Mouse (Mus musculus) MEL (cell line): Measurements from ENCODE around the gene Znrf4. TPM values are rescaled to one million over a fixed set of nuclear protein-coding genes. Genes with fewer than 3 reads are reported as not detected.
A peak's percentile ranks its signal among the peaks of the same experiment; 100 is the strongest.

Experiments used
- DNase-seq: peaks from one replicate; pipeline ENCODE4 v3.0.0; 2011; ENCODE audit warnings: low read depth, low spot score
- H3K27ac ChIP-seq: 2 replicates; pipeline ENCODE4 v1.5.1; 2012; ENCODE audit warnings: low read depth, mild to moderate bottlenecking, control low read depth, low read length, moderate library complexity; ENCODE audit not compliant: control insufficient read depth
- H3K27me3 ChIP-seq, 2 experiments: fragments of 150-350 bp in 1 of 2; sonication (generic) in 1 of 2; 2 replicates each; pipeline ENCODE4 v1.6.1; 2012; ENCODE audit warnings: low read length in 2 of 2, mild to moderate bottlenecking in 2 of 2, improper control_type of control experiment in 1 of 2, moderate library complexity in 1 of 2; ENCODE audit not compliant: insufficient read depth in 2 of 2, control insufficient read depth in 1 of 2
- H3K36me3 ChIP-seq, 2 experiments: 2 replicates each; pipeline ENCODE4 v1.6.1; 2012 to 2014; ENCODE audit warnings: low read length in 2 of 2, improper control_type of control experiment in 1 of 2, inconsistent platforms in 1 of 2, mild to moderate bottlenecking in 1 of 2; ENCODE audit not compliant: insufficient read depth in 2 of 2, control insufficient read depth in 1 of 2
- H3K4me1 ChIP-seq, 2 experiments: fragments of 150-350 bp in 1 of 2; sonication (generic) in 1 of 2; 2 replicates each; pipeline ENCODE4 v1.6.1; 2012; ENCODE audit warnings: low read length in 2 of 2, improper control_type of control experiment in 1 of 2, mild to moderate bottlenecking in 1 of 2; ENCODE audit not compliant: insufficient read depth in 2 of 2, control insufficient read depth in 1 of 2
- H3K4me3 ChIP-seq, 2 experiments: fragments of 150-350 bp in 1 of 2; sonication (generic) in 1 of 2; 2 replicates each; pipeline ENCODE4 v1.5.1; 2012; ENCODE audit warnings: low read depth in 2 of 2, low read length in 2 of 2, mild to moderate bottlenecking in 2 of 2, moderate library complexity in 2 of 2, control low read depth in 1 of 2, improper control_type of control experiment in 1 of 2; ENCODE audit not compliant: control insufficient read depth in 1 of 2, insufficient read depth in 1 of 2
- H3K79me2 ChIP-seq: 2 replicates; pipeline ENCODE4 v1.6.1; 2012; ENCODE audit warnings: mild to moderate bottlenecking, low read length, moderate library complexity; ENCODE audit not compliant: control insufficient read depth, poor library complexity, insufficient read depth
- H3K9ac ChIP-seq: 2 replicates; pipeline ENCODE4 v1.6.1; 2012; ENCODE audit warnings: low read depth, mild to moderate bottlenecking, control low read depth, low read length, moderate library complexity; ENCODE audit not compliant: control insufficient read depth, poor library complexity, severe bottlenecking
- H3K9me3 ChIP-seq: fragments of 150-350 bp; sonication (generic); replicated peaks from 2 replicates; pipeline ENCODE4 v1.6.1; 2012; ENCODE audit warnings: mild to moderate bottlenecking, low read length, improper control_type of control experiment, moderate library complexity; ENCODE audit not compliant: insufficient read depth
- BHLHE40 ChIP-seq: IDR thresholded peaks from 2 replicates; pipeline ENCODE4 v1.6.1; 2012; ENCODE audit warnings: low read depth, mild to moderate bottlenecking, inconsistent platforms, low read length, improper control_type of control experiment, borderline replicate concordance
- CHD2 ChIP-seq: IDR thresholded peaks from 2 replicates; pipeline ENCODE4 v1.6.1; 2011; ENCODE audit warnings: low read length, improper control_type of control experiment
- CTCF ChIP-seq, 3 experiments: IDR thresholded peaks in 2 of 3; conservative IDR thresholded peaks in 1 of 3; 2 replicates each; pipeline ENCODE4 v1.5.1; 2011 to 2012; ENCODE audit warnings: low read length in 3 of 3, low read depth in 2 of 3, mild to moderate bottlenecking in 2 of 3, improper control_type of control experiment in 1 of 3, inconsistent platforms in 1 of 3, mixed read lengths in 1 of 3, moderate library complexity in 1 of 3; ENCODE audit not compliant: control insufficient read depth in 1 of 3, insufficient read depth in 1 of 3, poor library complexity in 1 of 3, severe bottlenecking in 1 of 3
- E2F4 ChIP-seq: IDR thresholded peaks from 2 replicates; pipeline ENCODE4 v1.6.1; 2011; ENCODE audit warnings: low read depth, low read length, improper control_type of control experiment, borderline replicate concordance
- ELF1 ChIP-seq: IDR thresholded peaks from 2 replicates; pipeline ENCODE4 v1.6.1; 2014; ENCODE audit warnings: low read depth, mild to moderate bottlenecking, inconsistent platforms, low read length, improper control_type of control experiment, moderate library complexity
- EP300 ChIP-seq, 2 experiments: IDR thresholded peaks; 2 replicates each; pipeline ENCODE4 v1.6.1; 2011; ENCODE audit warnings: improper control_type of control experiment in 2 of 2, low read length in 2 of 2, low read depth in 1 of 2, mild to moderate bottlenecking in 1 of 2
- ETS1 ChIP-seq: IDR thresholded peaks from 2 replicates; pipeline ENCODE4 v1.6.1; 2012; ENCODE audit warnings: low read depth, mild to moderate bottlenecking, inconsistent platforms, low read length, improper control_type of control experiment, moderate library complexity
- GABPA ChIP-seq: IDR thresholded peaks from 2 replicates; pipeline ENCODE4 v1.6.1; 2012; ENCODE audit warnings: low read depth, mild to moderate bottlenecking, inconsistent platforms, low read length, improper control_type of control experiment, moderate library complexity
- JUND ChIP-seq: IDR thresholded peaks from 2 replicates; pipeline ENCODE4 v1.6.1; 2011; ENCODE audit warnings: low read depth, mild to moderate bottlenecking, improper control_type of control experiment, low read length
- KAT2A ChIP-seq: conservative IDR thresholded peaks from 2 replicates; pipeline ENCODE4 v1.6.1; 2012; ENCODE audit warnings: low read depth, low read length, improper control_type of control experiment, inconsistent platforms
- MAFK ChIP-seq: IDR thresholded peaks from 2 replicates; pipeline ENCODE4 v1.6.1; 2011; ENCODE audit warnings: low read depth, mild to moderate bottlenecking, low read length, improper control_type of control experiment, borderline replicate concordance
- MAX ChIP-seq: IDR thresholded peaks from 2 replicates; pipeline ENCODE4 v1.6.1; 2011; ENCODE audit warnings: low read length, improper control_type of control experiment
- MAZ ChIP-seq: IDR thresholded peaks from 2 replicates; pipeline ENCODE4 v1.6.1; 2012; ENCODE audit warnings: low read depth, mild to moderate bottlenecking, inconsistent platforms, low read length, improper control_type of control experiment
- MYC ChIP-seq: IDR thresholded peaks from 2 replicates; pipeline ENCODE4 v1.6.1; 2011; ENCODE audit warnings: low read depth, mild to moderate bottlenecking, low read length, improper control_type of control experiment, moderate library complexity
- POLR2AphosphoS2 ChIP-seq: IDR thresholded peaks from 2 replicates; pipeline ENCODE4 v1.6.1; 2011; ENCODE audit warnings: low read length, improper control_type of control experiment
- POLR2AphosphoS5 ChIP-seq: IDR thresholded peaks from 2 replicates; pipeline ENCODE4 v1.6.1; 2012; ENCODE audit warnings: low read depth, borderline replicate concordance, mild to moderate bottlenecking, inconsistent platforms, low read length, moderate library complexity, mixed read lengths
- RAD21 ChIP-seq: IDR thresholded peaks from 2 replicates; pipeline ENCODE4 v1.6.1; 2011; ENCODE audit warnings: mild to moderate bottlenecking, low read depth, low read length, improper control_type of control experiment
- RCOR1 ChIP-seq: IDR thresholded peaks from 2 replicates; pipeline ENCODE4 v1.6.1; 2012; ENCODE audit warnings: low read depth, mild to moderate bottlenecking, inconsistent platforms, low read length, improper control_type of control experiment
- SIN3A ChIP-seq: IDR thresholded peaks from 2 replicates; pipeline ENCODE4 v1.6.1; 2012; ENCODE audit warnings: low read length, improper control_type of control experiment, inconsistent platforms
- SMC3 ChIP-seq: IDR thresholded peaks from 2 replicates; pipeline ENCODE4 v1.6.1; 2011; ENCODE audit warnings: low read depth, low read length, improper control_type of control experiment
- TCF12 ChIP-seq: IDR thresholded peaks from 2 replicates; pipeline ENCODE4 v1.6.1; 2014; ENCODE audit warnings: low read depth, mild to moderate bottlenecking, inconsistent platforms, low read length, improper control_type of control experiment, moderate library complexity
- UBTF ChIP-seq: IDR thresholded peaks from 2 replicates; pipeline ENCODE4 v1.6.1; 2012; ENCODE audit warnings: low read depth, mild to moderate bottlenecking, inconsistent platforms, low read length, improper control_type of control experiment, moderate library complexity, borderline replicate concordance; ENCODE audit not compliant: insufficient read depth
- USF1 ChIP-seq: IDR thresholded peaks from 2 replicates; pipeline ENCODE4 v1.6.1; 2014; ENCODE audit warnings: low read depth, mild to moderate bottlenecking, inconsistent platforms, low read length, improper control_type of control experiment, moderate library complexity
- USF2 ChIP-seq, 2 experiments: IDR thresholded peaks; 2 replicates each; pipeline ENCODE4 v1.6.1; 2011 to 2012; ENCODE audit warnings: improper control_type of control experiment in 2 of 2, low read length in 2 of 2, borderline replicate concordance in 1 of 2, inconsistent platforms in 1 of 2, low read depth in 1 of 2, mild to moderate bottlenecking in 1 of 2; ENCODE audit not compliant: insufficient read depth in 1 of 2
- ZC3H11A ChIP-seq: IDR thresholded peaks from 2 replicates; pipeline ENCODE4 v1.6.1; 2012; ENCODE audit warnings: low read depth, mild to moderate bottlenecking, inconsistent platforms, low read length, improper control_type of control experiment
- ZKSCAN1 ChIP-seq: IDR thresholded peaks from 2 replicates; pipeline ENCODE4 v1.6.1; 2012; ENCODE audit warnings: low read depth, mild to moderate bottlenecking, inconsistent platforms, low read length, improper control_type of control experiment, moderate library complexity
- polyA plus RNA-seq, 2 experiments: library from polyadenylated mRNA; stranded (reverse) in 1 of 2; unstranded in 1 of 2; fragments of >175 nt in 1 of 2; fragments of >200 nt in 1 of 2; gene quantifications; 2 replicates each; pipeline versions ENCODE4 v1.2.1 to v1.2.4; 2012; ENCODE audit warnings: low replicate concordance in 2 of 2, low read depth in 1 of 2; ENCODE audit not compliant: insufficient read length in 2 of 2, insufficient read depth in 1 of 2, missing spikeins in 1 of 2
- total RNA-seq: library from RNA; depleted of rRNA; stranded (reverse); fragments of 300-350 nt; gene quantifications from 2 replicates; pipeline ENCODE4 v1.2.3, GENCODE M21; 2012

Znrf4 gene
- total and polyA plus RNA-seq, 3 experiments: not detected

DNA sequence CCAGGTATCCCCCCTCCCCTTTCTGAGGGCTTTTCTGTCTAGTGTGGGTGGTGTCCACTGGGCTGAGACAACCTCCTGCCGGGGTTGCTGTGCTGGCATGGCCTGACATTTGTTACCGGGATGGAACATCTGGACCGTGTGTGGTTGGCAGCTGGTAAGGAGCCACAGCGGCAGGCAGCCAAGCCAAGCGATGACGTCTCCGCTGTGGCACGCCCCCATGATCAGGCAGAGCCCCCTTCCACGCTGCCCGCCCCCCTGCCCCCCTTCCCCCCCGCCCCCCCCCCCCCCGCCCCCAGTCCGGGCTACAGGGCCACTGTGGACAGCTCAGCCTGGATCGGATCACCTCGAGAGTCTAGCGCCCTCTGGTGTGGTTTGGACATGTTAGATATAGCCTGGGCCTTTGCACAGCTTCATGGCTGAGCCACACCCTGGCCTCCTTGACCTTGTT is 24.8 kb downstream of the Znrf4 start:
- Histone ChIP-seq H3K9ac (no peak overlapping the region), H3K4me1 (no peaks in the 10 kb centered on the region), H3K9me3 (no peaks in the 10 kb centered on the region), H3K79me2 (no peaks in the 10 kb centered on the region), H3K4me3 (no peak overlapping the region), H3K27me3 (no peaks in the 10 kb centered on the region), H3K36me3 (no peaks in the 10 kb centered on the region), H3K27ac (no peak overlapping the region)
- no peak for DNase-seq
- peak in 2 of 3 experiments; percentile 35 to 47; a peak in 4 of 6 replicates for TF ChIP-seq CTCF (IDR thresholded peaks at IDR 0.05 in 2 of 3, conservative IDR thresholded peaks at IDR 0.05 in 1 of 3; ENCODE audit: control insufficient read depth in 1 of 3, insufficient read depth in 1 of 3, low read depth in 2 of 3, low read length in 3 of 3, poor library complexity in 1 of 3, severe bottlenecking in 1 of 3)
- TF ChIP-seq RAD21: peak; percentile 5; the same call in 1 of the 2 replicates
- TF ChIP-seq UBTF: no peak
- peak; percentile 28; the same call in 1 of the 2 replicates for TF ChIP-seq SMC3
- TF ChIP-seq ELF1: no peak

DNA sequence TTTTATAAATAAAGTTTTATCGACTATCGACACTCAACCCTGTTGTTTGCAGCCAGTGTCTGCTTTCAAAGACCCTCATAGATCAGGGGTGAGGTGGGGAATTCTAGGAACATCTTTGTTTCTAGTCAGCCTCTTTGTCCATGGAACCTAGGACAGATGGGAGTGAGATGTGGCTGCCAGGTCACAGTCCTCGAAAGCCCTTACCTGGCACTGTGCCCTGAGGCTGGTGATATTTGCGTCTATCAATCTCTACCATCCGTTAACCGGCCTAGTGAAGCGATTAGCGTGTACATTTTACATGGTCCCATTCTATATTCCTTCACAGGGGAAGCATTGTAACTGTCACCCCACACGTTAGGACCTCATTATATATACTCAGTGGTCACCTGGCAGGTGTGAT is 26.3 kb downstream of the Znrf4 start:
- H3K4me3 ChIP-seq: no peak overlapping the region
- H3K9ac ChIP-seq: no peak overlapping the region
- no peaks in the 10 kb centered on the region for H3K4me1 ChIP-seq
- H3K36me3 ChIP-seq: no peaks in the 10 kb centered on the region
- no peak for DNase-seq
- H3K27me3 ChIP-seq: no peaks in the 10 kb centered on the region
- no peaks in the 10 kb centered on the region for H3K79me2 ChIP-seq
- no peaks in the 10 kb centered on the region for H3K9me3 ChIP-seq
- TF ChIP-seq ZKSCAN1: no peak
- no peak for TF ChIP-seq KAT2A
- TF ChIP-seq MYC: no peak
- no peak for TF ChIP-seq EP300 (IDR thresholded peaks at IDR 0.05; ENCODE audit: low read depth in 1 of 2, low read length in 2 of 2)
- no peak for TF ChIP-seq BHLHE40
- no peak for TF ChIP-seq RCOR1
- TF ChIP-seq POLR2AphosphoS5: no peak
- TF ChIP-seq SMC3: no peak
- no peak overlapping the region for H3K27ac ChIP-seq

GRCm38 (mm10) chr17:56485118-56485517 is 27.1 kb downstream of the Znrf4 start:
- DNase-seq: no peak
- Histone ChIP-seq H3K9ac (no peak overlapping the region), H3K27ac (no peak overlapping the region), H3K79me2 (no peaks in the 10 kb centered on the region), H3K36me3 (no peaks in the 10 kb centered on the region), H3K4me1 (no peaks in the 10 kb centered on the region), H3K4me3 (no peak overlapping the region), H3K27me3 (no peaks in the 10 kb centered on the region), H3K9me3 (no peaks in the 10 kb centered on the region)
- no peak for TF ChIP-seq JUND
- TF ChIP-seq MAFK: no peak
- no peak for TF ChIP-seq RCOR1
- TF ChIP-seq CHD2: no peak
- no peak for TF ChIP-seq CTCF (IDR thresholded peaks at IDR 0.05 in 2 of 3, conservative IDR thresholded peaks at IDR 0.05 in 1 of 3; ENCODE audit: control insufficient read depth in 1 of 3, insufficient read depth in 1 of 3, low read depth in 2 of 3, low read length in 3 of 3, poor library complexity in 1 of 3, severe bottlenecking in 1 of 3)
- no peak for TF ChIP-seq E2F4
- no peak for TF ChIP-seq TCF12
- TF ChIP-seq MAZ: no peak
- no peak for TF ChIP-seq POLR2AphosphoS2
- no peak for TF ChIP-seq POLR2AphosphoS5
- TF ChIP-seq SIN3A: no peak
- TF ChIP-seq ELF1: no peak
- TF ChIP-seq ETS1: no peak
- no peak for TF ChIP-seq MAX
- TF ChIP-seq GABPA: no peak
- TF ChIP-seq ZC3H11A: no peak
- TF ChIP-seq USF1: no peak
- no peak for TF ChIP-seq USF2 (IDR thresholded peaks at IDR 0.05; ENCODE audit: borderline replicate concordance in 1 of 2, insufficient read depth in 1 of 2, low read depth in 1 of 2, low read length in 2 of 2)
- TF ChIP-seq UBTF: no peak
